Mouse (Mus musculus): ENCODE results near the gene Olfr482.

Olfr482 gene

GRCm38 (mm10) chr7:108097486-108097885 is at the start of gene Olfr482:
Olfr482 (minus strand) TSS chr7:108097586.
- DNase-seq (ENCODE audit: low read depth, low spot score), result no peak

- no peak for DNase-seq (ENCODE audit: low read depth, low spot score)
Measured at GRCm38 (mm10) chr7:108127349-108127748, 30.0 kb upstream of the Olfr482 start, which contains the start of gene Olfr484. Olfr484 (minus strand) TSS chr7:108127449.

DNA sequence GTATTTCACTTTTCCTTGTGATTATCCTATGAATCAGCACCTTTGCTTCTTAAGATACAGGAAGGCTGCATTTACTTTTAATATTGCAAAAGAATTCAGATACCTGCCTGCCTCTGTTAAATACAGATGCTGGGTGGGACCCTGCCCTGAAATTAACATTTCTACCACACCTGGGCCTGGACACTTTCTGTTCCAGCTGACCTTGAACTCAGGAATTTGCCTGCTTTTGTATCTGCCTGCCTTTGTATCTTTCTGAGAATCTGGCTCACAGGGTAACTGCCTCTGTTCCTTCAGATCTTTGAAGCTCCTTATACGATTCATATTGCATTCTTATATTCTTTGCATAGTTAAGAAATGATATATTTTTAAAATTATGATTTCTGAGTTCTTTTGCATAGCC is 24.0 kb upstream of the Olfr482 start:
- no peak for DNase-seq (ENCODE audit: low read depth, low spot score)

GRCm38 (mm10) chr7:108120681-108121080 is 23.3 kb upstream of the Olfr482 start:
- no peak for DNase-seq (ENCODE audit: low read depth, low spot score)

DNA sequence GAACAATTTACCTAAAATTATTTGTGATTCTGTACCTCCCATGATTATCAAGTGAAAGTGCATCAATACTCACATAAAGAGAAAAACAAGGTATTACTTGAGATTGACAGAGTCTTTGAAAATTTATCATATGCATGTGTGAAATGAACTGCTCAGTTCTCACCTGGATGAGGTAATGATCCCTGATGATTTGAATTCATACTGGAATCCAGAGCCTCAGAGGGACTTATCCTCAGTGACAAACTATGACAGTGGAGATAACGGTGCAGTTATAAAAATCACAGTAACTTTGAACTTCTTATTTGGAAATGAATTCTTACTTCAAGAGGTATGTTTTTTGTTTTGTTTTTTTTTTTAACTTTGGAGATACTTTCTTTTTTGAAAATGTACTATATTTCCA is 3.2 kb upstream of the Olfr482 start, which contains the start of gene Olfr483:
Gene Olfr483 (plus strand): TSS at position 301 of the 400 bp plus-strand sequence.
- DNase-seq (ENCODE audit: low read depth, low spot score), result no peak

GRCm38 (mm10) chr7:108079555-108079954 is 17.8 kb downstream of the Olfr482 start, which contains the start of gene Olfr481:
Olfr481 (plus strand) TSS chr7:108079855.
- DNase-seq (ENCODE audit: low read depth, low spot score), result no peak

GRCm38 (mm10) chr7:108067246-108067645 is 30.1 kb downstream of the Olfr482 start, which contains the start of gene Olfr480:
Olfr480 (minus strand) TSS chr7:108067346.
- DNase-seq (ENCODE audit: low read depth, low spot score), result no peak

DNA sequence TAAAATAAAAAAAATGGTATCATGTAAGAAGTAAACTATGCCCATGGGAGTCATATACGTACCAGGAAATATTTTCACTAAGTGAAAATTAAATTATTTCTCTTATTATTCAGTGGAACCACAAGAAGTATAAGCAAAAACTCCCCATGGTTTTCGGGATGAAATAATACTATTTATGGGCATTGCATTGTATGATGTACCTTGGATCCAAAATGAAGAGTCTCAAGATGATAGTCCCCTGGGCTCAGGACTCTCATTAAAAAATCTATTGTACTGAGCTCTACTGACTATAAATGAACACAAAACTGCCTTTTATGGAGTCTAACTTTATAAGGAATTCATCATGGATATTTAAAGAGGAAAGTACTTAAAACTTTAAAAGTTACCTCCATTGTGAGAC is 47.0 kb downstream of the Olfr482 start, which contains the start of gene Olfr479:
Gene Olfr479 (plus strand): TSS at position 301 of the 400 bp plus-strand sequence.
- DNase-seq (ENCODE audit: low read depth, low spot score), result no peak
